Mouse (Mus musculus) left cerebral cortex, postnatal 36 days (tissue): ENCODE data around the gene Ints13. TPM values are rescaled to one million over a fixed set of nuclear protein-coding genes. Genes with fewer than 3 reads are reported as not detected.
A peak's percentile ranks its signal among the peaks of the same experiment; 100 is the strongest.

Experiments used
- DNase-seq, 2 experiments: peaks; one replicate each; pipeline ENCODE4 v3.0.0; 2021 to 2022; ENCODE audit warnings: low spot score in 2 of 2, mixed read lengths in 1 of 2
- intact Hi-C: fragments of 180-260 bp; cut with DNase I; formaldehyde crosslinking; loops from one replicate; pipeline ENCODE4 v1.15.1; 2025
- total RNA-seq, 2 experiments: library from RNA; stranded (reverse); gene quantifications; 2 replicates each; pipeline ENCODE4 v1.2.3; 2021

Gene Ints13
- total RNA-seq, 2 experiments from 2014 or later: 26.8 to 43.6 TPM

- peak; percentile 63 to 69 for DNase-seq
- intact Hi-C loops: loop anchor here (5.0 kb wide), 1 partner anchor 90 kb away; no protein-coding TSS in a partner anchor
These were observed 75.5 kb downstream of the Ints13 start, which contains the start of gene Itpr2 for GRCm38 (mm10) chr6:146501866-146502804. Itpr2 (minus strand) TSS chr6:146502223.

- peak; percentile 6 to 30 for DNase-seq
- intact Hi-C loops: loop anchor here (5.0 kb wide), 1 partner anchor 89 kb away; no protein-coding TSS in a partner anchor
These were observed 76.2 kb downstream of the Ints13 start for GRCm38 (mm10) chr6:146501316-146501865.

- no peak for DNase-seq
- intact Hi-C loops: loop anchor here (5.0 kb wide), 1 partner anchor 88 kb away; no protein-coding TSS in a partner anchor
These were observed 76.9 kb downstream of the Ints13 start for GRCm38 (mm10) chr6:146500771-146501170.

GRCm38 (mm10) chr6:146500206-146500605 is 77.4 kb downstream of the Ints13 start:
- DNase-seq: no peak
- intact Hi-C loops: loop anchor here (5.0 kb wide), 1 partner anchor 88 kb away; no protein-coding TSS in a partner anchor

Other genes with a start within 250 kb of the Ints13 start
- 10 to 100 TPM; 11.9 to 17.1 TPM for gene Itpr2, start 75.6 kb downstream of the Ints13 start, total RNA-seq
- 100 to 1,000 TPM in 1 of 2 experiments, 10 to 100 TPM in 1; 98.7 to 113 TPM for gene Fgfr1op2, start 632 bp downstream of the Ints13 start, total RNA-seq
- 10 to 100 TPM; 39.1 to 43.6 TPM for gene Med21, start 64.7 kb upstream of the Ints13 start, total RNA-seq
- gene Tm7sf3, start 65.0 kb upstream of the Ints13 start, total RNA-seq: 10 to 100 TPM; 27.2 to 31.5 TPM
- 10 to 100 TPM; 23.3 to 23.9 TPM for gene Stk38l, start 147.2 kb upstream of the Ints13 start, total RNA-seq
- gene Arntl2, start 218.2 kb upstream of the Ints13 start, total RNA-seq: 10 to 100 TPM in 1 of 2 experiments, 1 to 10 TPM in 1; 4.4 to 14.4 TPM